Mouse (Mus musculus): ENCODE results near the gene Ubb. TPM values are rescaled to one million over a fixed set of nuclear protein-coding genes. Genes with fewer than 3 reads are reported as not detected.

Ubb gene
- polyA plus RNA-seq, 1 experiment from 2014 or later: 4,568 TPM

GRCm38 (mm10) chr11:62543991-62544390, 7.0 kb upstream of the Ubb start:
- H3K36me3 ChIP-seq (ENCODE audit: control insufficient read depth, insufficient read depth, low read length): no peaks in the 10 kb centered on the region
- H3K4me1 ChIP-seq (ENCODE audit: control insufficient read depth, insufficient read depth, low read depth, low read length): peaks cover 4% of the 10 kb centered on the region
- no peak overlapping the region for H3K4me2 ChIP-seq (ENCODE audit: low read length)
- no peak overlapping the region for H3K4me3 ChIP-seq (ENCODE audit: low read length)
- no peak for ATAC-seq
- 95% methylated on average over 3 of the region's 3 CpGs for WGBS
- H3K27ac ChIP-seq (ENCODE audit: low read depth, low read length): no peak overlapping the region
- no peaks in the 10 kb centered on the region for H3K27me3 ChIP-seq (replicated peaks; ENCODE audit: control insufficient read depth, insufficient read depth, low read length)
- no peak overlapping the region for H3K9ac ChIP-seq (ENCODE audit: low read depth, low read length)
- H3K9me3 ChIP-seq (ENCODE audit: control insufficient read depth, low read length): no peaks in the 10 kb centered on the region

DNA sequence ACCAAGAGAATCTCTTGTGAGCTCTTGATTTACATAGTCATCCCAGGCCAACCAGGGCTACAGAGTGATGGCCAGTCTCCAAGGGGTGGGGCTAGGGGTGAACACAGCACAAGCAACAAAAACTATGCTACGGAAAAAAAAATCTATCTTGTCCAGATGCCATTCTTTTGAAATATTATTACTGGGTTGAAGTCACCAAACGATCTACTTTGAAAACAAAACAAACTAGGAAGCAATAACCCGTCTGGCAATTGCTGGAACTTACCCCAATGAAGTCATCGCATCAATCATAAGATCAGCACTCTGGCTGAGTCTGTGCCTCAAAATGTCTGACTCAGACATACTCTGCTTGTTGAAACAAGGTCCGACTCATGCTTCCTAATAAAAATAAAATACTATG, 1.2 kb upstream of the Ubb start:
- Histone ChIP-seq H3K9me3 (ENCODE audit: control insufficient read depth, low read length) (no peaks in the 10 kb centered on the region), H3K36me3 (ENCODE audit: control insufficient read depth, insufficient read depth, low read length) (peaks cover 10% of the 10 kb centered on the region), H3K9ac (ENCODE audit: low read depth, low read length) (peak overlapping the region; percentile 91), H3K4me3 (ENCODE audit: low read length) (peak overlapping the region; percentile 70), H3K27ac (ENCODE audit: low read depth, low read length) (peak overlapping the region; percentile 99), H3K4me1 (ENCODE audit: control insufficient read depth, insufficient read depth, low read depth, low read length) (peaks cover 23% of the 10 kb centered on the region), H3K4me2 (ENCODE audit: low read length) (peak overlapping the region; percentile 83), H3K27me3 (replicated peaks; ENCODE audit: control insufficient read depth, insufficient read depth, low read length) (no peaks in the 10 kb centered on the region)
- 4% methylated on average over 5 of the region's 5 CpGs for WGBS
- no peak for ATAC-seq

- Histone ChIP-seq H3K4me1 (ENCODE audit: control insufficient read depth, insufficient read depth, low read depth, low read length) (peaks cover 27% of the 10 kb centered on the region), H3K36me3 (ENCODE audit: control insufficient read depth, insufficient read depth, low read length) (peaks cover 10% of the 10 kb centered on the region), H3K9ac (ENCODE audit: low read depth, low read length) (peak overlapping the region; percentile 91), H3K27me3 (replicated peaks; ENCODE audit: control insufficient read depth, insufficient read depth, low read length) (no peaks in the 10 kb centered on the region), H3K9me3 (ENCODE audit: control insufficient read depth, low read length) (no peaks in the 10 kb centered on the region), H3K4me3 (ENCODE audit: low read length) (peak overlapping the region; percentile 70), H3K27ac (ENCODE audit: low read depth, low read length) (peak overlapping the region; percentile 99), H3K4me2 (ENCODE audit: low read length) (peak overlapping the region; percentile 83)
- WGBS: under 1% methylated on average over 11 of the region's 11 CpGs
- peak; percentile 9 for ATAC-seq
Measured at GRCm38 (mm10) chr11:62550227-62550685, 715 bp upstream of the Ubb start.

GRCm38 (mm10) chr11:62551226-62552119, 502 bp downstream of the Ubb start:
- H3K4me1 ChIP-seq (ENCODE audit: control insufficient read depth, insufficient read depth, low read depth, low read length): peaks cover 27% of the 10 kb centered on the region
- peaks cover 10% of the 10 kb centered on the region for H3K36me3 ChIP-seq (ENCODE audit: control insufficient read depth, insufficient read depth, low read length)
- H3K4me3 ChIP-seq (ENCODE audit: low read length): peak overlapping the region; percentile 70
- WGBS: under 1% methylated on average over 58 of the region's 58 CpGs
- no peaks in the 10 kb centered on the region for H3K27me3 ChIP-seq (replicated peaks; ENCODE audit: control insufficient read depth, insufficient read depth, low read length)
- peak overlapping the region; percentile 92 for H3K27ac ChIP-seq (ENCODE audit: low read depth, low read length)
- peak; percentile 87 for ATAC-seq
- H3K9ac ChIP-seq (ENCODE audit: low read depth, low read length): peak overlapping the region; percentile 76
- H3K4me2 ChIP-seq (ENCODE audit: low read length): peak overlapping the region; percentile 51
- H3K9me3 ChIP-seq (ENCODE audit: control insufficient read depth, low read length): no peaks in the 10 kb centered on the region

GRCm38 (mm10) chr11:62553186-62553585, 2.2 kb downstream of the Ubb start:
- WGBS: 32% methylated on average over 1 of the region's 1 CpGs
- Histone ChIP-seq H3K36me3 (ENCODE audit: control insufficient read depth, insufficient read depth, low read length) (peaks cover 10% of the 10 kb centered on the region), H3K27me3 (replicated peaks; ENCODE audit: control insufficient read depth, insufficient read depth, low read length) (no peaks in the 10 kb centered on the region), H3K4me1 (ENCODE audit: control insufficient read depth, insufficient read depth, low read depth, low read length) (peaks cover 27% of the 10 kb centered on the region), H3K9me3 (ENCODE audit: control insufficient read depth, low read length) (no peaks in the 10 kb centered on the region), H3K9ac (ENCODE audit: low read depth, low read length) (peak overlapping the region; percentile 19), H3K4me3 (ENCODE audit: low read length) (peak overlapping the region; percentile 48), H3K4me2 (ENCODE audit: low read length) (peak overlapping the region; percentile 80), H3K27ac (ENCODE audit: low read depth, low read length) (no peak overlapping the region)
- no peak for ATAC-seq

DNA sequence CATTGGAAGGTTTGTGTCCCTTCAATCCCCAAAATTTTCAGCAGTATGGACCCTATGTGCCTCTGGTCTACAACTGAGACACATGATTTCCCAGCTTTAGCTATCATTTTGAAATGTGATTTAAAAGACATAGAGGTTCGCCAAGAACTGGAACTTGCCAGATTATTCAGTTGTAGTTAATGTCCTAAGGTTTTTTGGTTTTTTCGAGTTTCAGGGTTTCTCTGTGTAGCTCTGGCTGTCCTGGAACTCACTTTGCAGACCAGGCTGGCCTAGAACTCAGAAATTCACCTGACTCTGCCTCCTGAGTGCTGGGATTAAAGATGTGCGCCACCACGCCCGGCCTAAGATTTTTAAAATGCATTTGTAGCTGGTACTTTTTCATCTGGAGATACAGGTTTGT, 2.7 kb downstream of the Ubb start:
- peak overlapping the region; percentile 27 for H3K9ac ChIP-seq (ENCODE audit: low read depth, low read length)
- peaks cover 10% of the 10 kb centered on the region for H3K36me3 ChIP-seq (ENCODE audit: control insufficient read depth, insufficient read depth, low read length)
- H3K27me3 ChIP-seq (replicated peaks; ENCODE audit: control insufficient read depth, insufficient read depth, low read length): no peaks in the 10 kb centered on the region
- H3K4me3 ChIP-seq (ENCODE audit: low read length): peak overlapping the region; percentile 48
- H3K4me1 ChIP-seq (ENCODE audit: control insufficient read depth, insufficient read depth, low read depth, low read length): peaks cover 27% of the 10 kb centered on the region
- peak overlapping the region; percentile 80 for H3K4me2 ChIP-seq (ENCODE audit: low read length)
- ATAC-seq: no peak
- WGBS: 84% methylated on average over 5 of the region's 5 CpGs
- no peaks in the 10 kb centered on the region for H3K9me3 ChIP-seq (ENCODE audit: control insufficient read depth, low read length)
- H3K27ac ChIP-seq (ENCODE audit: low read depth, low read length): no peak overlapping the region

- Histone ChIP-seq H3K9me3 (ENCODE audit: control insufficient read depth, low read length) (no peaks in the 10 kb centered on the region), H3K4me2 (ENCODE audit: low read length) (peak overlapping the region; percentile 80), H3K27ac (ENCODE audit: low read depth, low read length) (no peak overlapping the region), H3K9ac (ENCODE audit: low read depth, low read length) (0 out of 2 replicates have a peak overlapping the region, but pooled peaks have one; percentile 22), H3K4me1 (ENCODE audit: control insufficient read depth, insufficient read depth, low read depth, low read length) (peaks cover 25% of the 10 kb centered on the region), H3K27me3 (replicated peaks; ENCODE audit: control insufficient read depth, insufficient read depth, low read length) (no peaks in the 10 kb centered on the region), H3K36me3 (ENCODE audit: control insufficient read depth, insufficient read depth, low read length) (peaks cover 10% of the 10 kb centered on the region), H3K4me3 (ENCODE audit: low read length) (peak overlapping the region; percentile 48)
- no peak for ATAC-seq
- WGBS: 66% methylated on average over 5 of the region's 5 CpGs
Measured at GRCm38 (mm10) chr11:62554163-62554855, 3.3 kb downstream of the Ubb start.

DNA sequence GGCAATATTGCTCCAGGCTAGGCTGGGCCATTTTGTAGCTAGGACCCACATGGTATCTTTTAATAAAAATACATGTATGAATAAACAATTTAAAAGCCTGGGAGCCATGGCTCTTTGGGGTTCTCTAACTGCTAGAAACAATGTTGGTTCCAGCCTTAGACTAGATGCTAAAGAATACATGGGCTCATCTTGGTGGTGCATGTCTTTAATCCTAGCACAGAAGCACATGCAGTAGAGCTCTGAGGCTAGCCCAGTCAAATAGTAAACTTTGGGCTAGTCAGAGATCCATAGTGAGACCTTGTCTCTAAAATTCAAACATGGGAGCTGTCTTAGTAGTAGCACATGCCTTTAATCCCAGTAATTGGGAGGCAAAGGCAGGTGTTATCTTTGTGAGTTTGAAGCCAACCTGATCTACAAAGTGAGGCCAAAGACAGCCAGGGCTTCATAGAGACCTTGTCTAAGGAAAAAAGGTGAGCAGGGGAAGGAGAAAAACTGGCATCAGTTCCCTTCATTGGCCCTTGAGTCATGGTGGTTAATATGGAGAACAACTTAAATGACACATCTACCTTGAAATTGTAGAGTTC, 4.1 kb downstream of the Ubb start:
- no peaks in the 10 kb centered on the region for H3K9me3 ChIP-seq (ENCODE audit: control insufficient read depth, low read length)
- no peaks in the 10 kb centered on the region for H3K27me3 ChIP-seq (replicated peaks; ENCODE audit: control insufficient read depth, insufficient read depth, low read length)
- no peak overlapping the region for H3K27ac ChIP-seq (ENCODE audit: low read depth, low read length)
- H3K4me1 ChIP-seq (ENCODE audit: control insufficient read depth, insufficient read depth, low read depth, low read length): peaks cover 21% of the 10 kb centered on the region
- ATAC-seq: no peak
- peaks cover 10% of the 10 kb centered on the region for H3K36me3 ChIP-seq (ENCODE audit: control insufficient read depth, insufficient read depth, low read length)
- H3K9ac ChIP-seq (ENCODE audit: low read depth, low read length): no peak overlapping the region
- H3K4me3 ChIP-seq (ENCODE audit: low read length): peak overlapping the region; percentile 48
- peak overlapping the region; percentile 80 for H3K4me2 ChIP-seq (ENCODE audit: low read length)

DNA sequence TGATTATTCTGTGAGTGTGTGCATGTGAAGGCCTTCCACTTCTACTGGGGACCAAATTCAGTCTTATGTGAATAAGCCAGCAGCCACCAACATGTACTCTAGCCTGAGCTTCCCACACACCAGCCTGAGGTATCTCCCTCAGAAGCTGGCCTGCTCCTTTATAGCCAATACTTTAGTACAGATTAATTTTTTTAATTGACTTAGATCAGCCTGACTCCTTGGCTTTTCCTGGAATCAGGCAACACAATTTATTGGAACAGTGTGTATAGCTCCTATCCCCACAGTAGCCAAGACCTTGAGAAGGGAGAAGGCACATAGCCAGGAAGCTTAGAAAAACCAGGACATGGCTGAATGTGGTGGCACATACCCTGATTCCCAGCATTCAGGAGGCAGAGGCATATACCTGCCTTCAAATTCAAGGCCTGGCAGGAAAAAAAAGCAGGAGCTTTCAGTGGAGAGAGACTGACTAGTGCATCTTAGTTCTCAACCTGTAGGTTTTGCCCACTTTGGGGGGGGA, 5.0 kb downstream of the Ubb start:
- peaks cover 21% of the 10 kb centered on the region for H3K4me1 ChIP-seq (ENCODE audit: control insufficient read depth, insufficient read depth, low read depth, low read length)
- H3K27ac ChIP-seq (ENCODE audit: low read depth, low read length): no peak overlapping the region
- no peak overlapping the region for H3K4me3 ChIP-seq (ENCODE audit: low read length)
- peaks cover 10% of the 10 kb centered on the region for H3K36me3 ChIP-seq (ENCODE audit: control insufficient read depth, insufficient read depth, low read length)
- H3K27me3 ChIP-seq (replicated peaks; ENCODE audit: control insufficient read depth, insufficient read depth, low read length): no peaks in the 10 kb centered on the region
- no peak overlapping the region for H3K9ac ChIP-seq (ENCODE audit: low read depth, low read length)
- H3K9me3 ChIP-seq (ENCODE audit: control insufficient read depth, low read length): no peaks in the 10 kb centered on the region
- no peak overlapping the region for H3K4me2 ChIP-seq (ENCODE audit: low read length)
- ATAC-seq: no peak
